Mouse (Mus musculus) megakaryocyte, embryonic 14.5 days (primary cell): ENCODE measurements around the gene Idnk.

Experiments used
- FLI1 ChIP-seq: IDR thresholded peaks from 2 replicates; pipeline ENCODE4 v1.6.1; 2012; ENCODE audit warnings: low read length, inconsistent platforms, mixed read lengths
- GATA1 ChIP-seq: IDR thresholded peaks from 3 replicates; pipeline ENCODE4 v1.6.1; 2012; ENCODE audit warnings: mixed read lengths, low read length, inconsistent platforms, borderline replicate concordance

- TF ChIP-seq GATA1 (no peak), FLI1 (no peak)
These were observed 55.1 kb downstream of the Idnk start for GRCm38 (mm10) chr13:58212530-58212929.
